Mouse (Mus musculus) liver, embryonic 13.5 days (tissue): ENCODE data around the gene Tmem200b. TPM values are rescaled to one million over a fixed set of nuclear protein-coding genes. Genes with fewer than 3 reads are reported as not detected.

Experiments used
- ATAC-seq: fragments of 200-750 bp; cut with Nextera tagmentation; 2 replicates; pipeline ENCODE4 v1.8.0; 2017; ENCODE audit warnings: low read depth, mild to moderate bottlenecking, moderate number of reproducible peaks, moderate library complexity
- DNase-seq: peaks from one replicate; pipeline ENCODE4 v3.0.0; 2022
- H3K27ac ChIP-seq: fragments of 300-500 bp; sonication (generic); 2 replicates; pipeline ENCODE4 v1.5.1; 2015; ENCODE audit warnings: moderate library complexity, mild to moderate bottlenecking, inconsistent platforms
- H3K27me3 ChIP-seq: fragments of 300-500 bp; sonication (generic); 2 replicates; pipeline ENCODE4 v1.6.1; 2015; ENCODE audit warnings: mild to moderate bottlenecking, inconsistent platforms
- H3K36me3 ChIP-seq: fragments of 300-500 bp; sonication (generic); 2 replicates; pipeline ENCODE4 v1.6.1; 2015; ENCODE audit warnings: mild to moderate bottlenecking, inconsistent platforms
- H3K4me1 ChIP-seq: fragments of 300-500 bp; sonication (generic); replicated peaks from 2 replicates; pipeline ENCODE4 v1.6.1; 2015; ENCODE audit warnings: inconsistent platforms
- H3K4me2 ChIP-seq: fragments of 300-500 bp; sonication (generic); 2 replicates; pipeline ENCODE4 v1.6.1; 2015; ENCODE audit warnings: inconsistent platforms, mild to moderate bottlenecking, moderate library complexity
- H3K4me3 ChIP-seq: fragments of 300-500 bp; sonication (generic); replicated peaks from 2 replicates; pipeline ENCODE4 v1.5.1; 2015; ENCODE audit warnings: mild to moderate bottlenecking, inconsistent platforms
- H3K9ac ChIP-seq: fragments of 300-500 bp; sonication (generic); 2 replicates; pipeline ENCODE4 v1.6.1; 2015; ENCODE audit warnings: mild to moderate bottlenecking, inconsistent platforms
- H3K9me3 ChIP-seq: fragments of 300-500 bp; sonication (generic); replicated peaks from 2 replicates; pipeline ENCODE4 v1.6.1; 2016; ENCODE audit warnings: inconsistent platforms
- WGBS: fragments of 180-500 bp; shearing (Covaris S2); methylation state at CpG from one replicate; pipeline ENCODE4 v1.1.7; 2015; ENCODE audit not compliant: insufficient replicate concordance; 5-methylcytosine and 5-hydroxymethylcytosine counted together
- polyA plus RNA-seq: library from polyadenylated mRNA; unstranded; fragments of >200 nt; fragmentation: Nextera tagmentation; extraction: Ambion mirVana; gene quantifications from 2 replicates; pipeline ENCODE4 v1.2.1, GENCODE M21; 2015

Gene Tmem200b
- polyA plus RNA-seq, 1 experiment from 2014 or later: 0.25 TPM

DNA sequence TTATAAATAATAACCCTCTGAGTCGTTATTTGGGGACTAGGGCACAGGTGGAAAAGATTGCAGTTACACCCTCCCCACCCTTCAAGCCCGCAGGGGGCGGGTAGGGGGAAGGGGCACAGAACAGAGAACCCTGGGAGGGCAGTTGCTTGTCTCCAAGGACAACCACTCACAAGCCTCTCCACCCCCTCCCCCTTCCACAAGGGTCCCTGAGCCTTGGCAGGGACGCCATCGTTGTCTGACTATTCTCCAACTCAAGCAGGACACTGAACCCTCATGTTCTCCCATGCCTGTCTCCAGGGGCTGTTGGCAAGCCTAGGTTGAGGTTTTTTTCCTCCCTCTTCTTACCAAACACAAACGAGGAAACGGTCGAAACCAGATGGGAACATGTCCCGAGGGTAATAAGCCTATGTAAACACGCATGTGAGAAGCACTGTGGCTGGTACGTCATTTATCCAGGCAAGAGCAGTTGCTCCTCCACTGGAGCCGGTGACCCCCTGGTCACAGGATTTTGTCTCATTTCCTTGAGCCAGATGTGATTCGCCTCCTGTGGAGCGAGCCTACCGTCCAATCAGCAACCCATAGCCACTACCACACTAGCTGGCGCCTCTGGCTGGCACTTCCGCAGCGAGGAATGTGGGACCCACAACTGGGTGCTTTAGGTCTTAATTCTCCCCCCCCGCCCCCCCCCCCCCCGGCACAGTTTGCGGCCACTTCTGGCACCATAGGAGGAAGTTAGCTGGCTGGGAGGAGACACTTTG lies 11.2 kb upstream of the Tmem200b start:
- H3K9ac ChIP-seq: no peak overlapping the region
- WGBS: 15% methylated on average over 18 of the region's 21 CpGs
- ATAC-seq (no peak), DNase-seq (no peak)
- peaks cover 7% of the 10 kb centered on the region for H3K36me3 ChIP-seq
- no peak overlapping the region for H3K4me3 ChIP-seq
- peak overlapping the region; percentile 33 for H3K4me2 ChIP-seq
- H3K9me3 ChIP-seq: no peaks in the 10 kb centered on the region; the same call in 1 of the 2 replicates
- peaks cover 57% of the 10 kb centered on the region for H3K27me3 ChIP-seq
- peaks cover 17% of the 10 kb centered on the region for H3K4me1 ChIP-seq
- no peak overlapping the region for H3K27ac ChIP-seq

DNA sequence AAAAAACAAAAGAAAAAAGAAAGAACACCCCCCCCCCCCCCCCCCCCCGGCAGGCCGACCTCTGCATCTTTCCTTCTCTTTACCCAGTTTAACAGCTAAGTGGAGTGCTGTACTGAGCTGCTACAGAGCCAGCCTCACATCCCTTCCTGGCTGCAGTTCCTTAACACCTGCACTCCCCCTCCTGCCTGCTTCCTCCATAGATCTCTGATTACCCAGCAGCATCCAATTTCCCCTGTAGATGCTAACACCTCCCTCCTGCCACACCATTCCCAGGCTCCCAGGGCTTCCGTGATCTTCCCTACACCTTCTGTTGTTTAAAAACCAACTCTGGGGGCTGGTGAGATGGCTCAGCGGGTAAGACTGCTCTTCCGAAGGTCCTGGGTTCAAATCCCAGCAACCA lies 10.1 kb upstream of the Tmem200b start:
- no peak overlapping the region for H3K27ac ChIP-seq
- H3K4me2 ChIP-seq: no peak overlapping the region
- H3K9me3 ChIP-seq: no peaks in the 10 kb centered on the region; the same call in 1 of the 2 replicates
- no peak overlapping the region for H3K9ac ChIP-seq
- 0 out of 2 replicates have a peak, but pooled peaks cover 3% of the 10 kb centered on the region for H3K36me3 ChIP-seq
- DNase-seq (no peak), ATAC-seq (no peak)
- 32% methylated on average over 5 of the region's 5 CpGs for WGBS
- H3K4me1 ChIP-seq: peaks cover 28% of the 10 kb centered on the region
- peaks cover 68% of the 10 kb centered on the region for H3K27me3 ChIP-seq
- no peak overlapping the region for H3K4me3 ChIP-seq

DNA sequence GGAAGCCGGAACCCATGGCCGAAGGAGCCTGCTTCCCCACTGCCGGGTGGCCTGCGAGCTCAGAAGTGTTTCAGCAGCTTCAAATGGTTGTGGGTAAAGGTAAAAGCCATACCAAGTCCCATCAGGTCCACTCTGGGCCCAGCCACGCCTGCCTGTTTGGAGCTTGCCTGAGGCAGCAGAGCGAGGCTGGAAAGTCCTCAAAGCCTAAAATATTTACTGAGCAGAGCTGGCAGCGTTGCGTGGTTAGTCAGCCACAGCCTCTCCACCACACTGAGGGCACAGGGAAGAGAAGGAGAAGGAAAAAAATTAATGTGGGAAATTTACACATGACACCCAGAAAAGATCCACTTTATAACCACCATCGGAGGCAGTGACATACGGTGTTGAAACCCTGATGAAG lies 8.0 kb upstream of the Tmem200b start:
- Histone ChIP-seq H3K4me2 (no peak overlapping the region), H3K36me3 (no peaks in the 10 kb centered on the region), H3K27me3 (peaks cover 88% of the 10 kb centered on the region), H3K9ac (no peak overlapping the region), H3K4me1 (peaks cover 38% of the 10 kb centered on the region), H3K27ac (no peak overlapping the region), H3K9me3 (no peaks in the 10 kb centered on the region), H3K4me3 (no peak overlapping the region)
- ATAC-seq (no peak), DNase-seq (no peak)
- WGBS: 40% methylated on average over 10 of the region's 10 CpGs

DNA sequence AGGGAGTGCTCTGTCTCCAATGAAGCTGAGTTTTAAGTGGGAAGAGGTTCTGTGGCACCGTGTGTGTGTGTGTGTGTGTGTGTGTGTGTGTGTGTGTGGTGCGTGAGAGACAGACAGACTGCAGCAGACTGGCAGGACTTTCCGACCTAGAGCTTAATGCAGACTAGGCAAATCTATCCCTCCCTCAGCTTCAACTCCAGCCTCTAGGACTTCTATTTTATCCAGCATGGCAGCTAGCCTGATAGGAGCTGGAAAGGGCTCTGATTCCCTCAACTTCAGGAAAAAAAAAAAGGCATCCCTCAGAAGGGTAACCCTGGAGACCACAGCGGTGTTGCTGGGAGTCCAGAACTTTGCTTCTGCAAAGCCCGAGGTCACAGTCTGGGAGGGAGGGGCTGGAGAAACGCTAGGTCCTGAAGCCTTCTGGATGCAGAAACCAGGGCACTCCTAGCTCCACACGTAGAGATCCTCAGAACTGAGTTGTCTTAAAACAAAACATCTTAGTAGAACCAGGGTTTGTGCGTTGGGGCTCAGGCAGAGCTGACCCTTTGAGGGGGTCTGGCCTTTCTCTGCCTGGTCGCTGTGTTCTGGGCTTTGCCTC lies 7.4 kb upstream of the Tmem200b start:
- H3K27me3 ChIP-seq: peaks cover 94% of the 10 kb centered on the region
- ATAC-seq (no peak), DNase-seq (no peak)
- peaks cover 44% of the 10 kb centered on the region for H3K4me1 ChIP-seq
- H3K4me2 ChIP-seq: no peak overlapping the region
- no peaks in the 10 kb centered on the region for H3K9me3 ChIP-seq
- no peaks in the 10 kb centered on the region for H3K36me3 ChIP-seq
- WGBS: 17% methylated on average over 9 of the region's 9 CpGs
- no peak overlapping the region for H3K27ac ChIP-seq
- no peak overlapping the region for H3K9ac ChIP-seq
- H3K4me3 ChIP-seq: no peak overlapping the region

DNA sequence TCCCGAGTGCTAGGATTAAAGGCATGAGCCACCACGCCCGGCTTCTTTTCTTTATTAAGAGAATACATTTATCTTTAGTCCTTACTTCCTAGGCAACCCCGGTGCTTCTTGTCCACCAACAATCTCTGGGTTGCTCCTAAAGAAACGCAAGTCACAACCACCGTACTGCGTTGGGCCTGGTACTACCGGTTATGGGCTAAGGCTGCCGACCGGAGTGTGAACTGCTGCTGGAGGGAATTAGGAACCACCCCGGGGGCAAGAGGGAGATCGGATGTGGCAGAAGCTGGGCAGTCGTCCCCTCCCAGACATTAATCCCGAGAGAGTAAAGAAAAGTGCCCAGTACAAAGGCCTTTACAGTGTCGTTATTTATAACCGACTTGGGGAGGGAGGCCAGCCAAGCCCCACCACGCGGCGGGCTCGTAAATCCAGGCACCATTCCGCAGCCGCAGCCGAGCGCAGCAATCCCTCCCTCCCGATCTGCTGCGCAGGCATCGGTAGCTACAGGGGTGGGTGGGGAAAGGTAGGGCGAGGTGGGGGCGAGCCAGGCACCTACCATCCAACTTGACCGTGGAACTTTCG lies 6.6 kb upstream of the Tmem200b start:
- no peaks in the 10 kb centered on the region for H3K9me3 ChIP-seq
- peaks cover 52% of the 10 kb centered on the region for H3K4me1 ChIP-seq
- H3K9ac ChIP-seq: no peak overlapping the region
- WGBS: 5% methylated on average over 31 of the region's 31 CpGs
- peak overlapping the region; percentile 45 for H3K4me2 ChIP-seq
- H3K4me3 ChIP-seq: peak overlapping the region; percentile 6; the same call in 1 of the 2 replicates
- H3K27me3 ChIP-seq: peaks cover 98% of the 10 kb centered on the region
- no peak overlapping the region for H3K27ac ChIP-seq
- H3K36me3 ChIP-seq: no peaks in the 10 kb centered on the region
- ATAC-seq (no peak), DNase-seq (no peak)

DNA sequence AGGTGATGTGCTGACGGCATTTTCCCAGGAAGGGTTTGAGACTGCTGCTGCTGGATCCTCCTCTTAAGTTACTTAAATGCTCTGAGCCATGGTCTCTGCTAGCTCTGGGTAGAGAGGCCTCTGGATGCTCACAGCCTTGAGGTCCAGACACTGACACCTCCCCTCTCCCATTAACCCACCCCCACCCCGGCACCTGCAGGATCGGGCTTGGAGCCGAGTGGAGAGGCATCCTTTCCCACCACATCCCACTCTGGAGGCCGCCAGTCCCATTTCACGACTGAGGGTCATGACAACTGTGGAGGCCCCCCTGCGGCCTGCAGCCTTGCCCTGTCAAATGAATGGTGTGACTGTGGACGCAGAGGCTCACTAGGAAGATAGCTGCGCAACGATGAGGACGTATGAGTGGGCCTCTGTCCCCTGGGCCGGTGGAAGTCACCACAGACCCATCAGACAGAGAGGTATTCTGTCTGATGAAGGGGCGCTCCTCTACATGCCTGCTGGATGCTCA lies 5.7 kb upstream of the Tmem200b start:
- Histone ChIP-seq H3K9me3 (no peaks in the 10 kb centered on the region), H3K27me3 (peaks cover 99% of the 10 kb centered on the region), H3K36me3 (peaks cover 3% of the 10 kb centered on the region; the same call in 1 of the 2 replicates), H3K9ac (no peak overlapping the region), H3K4me3 (0 out of 2 replicates have a peak overlapping the region, but pooled peaks have one; percentile 6), H3K27ac (no peak overlapping the region), H3K4me1 (peaks cover 54% of the 10 kb centered on the region), H3K4me2 (peak overlapping the region; percentile 19; the same call in 1 of the 2 replicates)
- 36% methylated on average over 13 of the region's 13 CpGs for WGBS
- ATAC-seq: peak; percentile 16; the same call in 1 of the 2 replicates
- DNase-seq: no peak

DNA sequence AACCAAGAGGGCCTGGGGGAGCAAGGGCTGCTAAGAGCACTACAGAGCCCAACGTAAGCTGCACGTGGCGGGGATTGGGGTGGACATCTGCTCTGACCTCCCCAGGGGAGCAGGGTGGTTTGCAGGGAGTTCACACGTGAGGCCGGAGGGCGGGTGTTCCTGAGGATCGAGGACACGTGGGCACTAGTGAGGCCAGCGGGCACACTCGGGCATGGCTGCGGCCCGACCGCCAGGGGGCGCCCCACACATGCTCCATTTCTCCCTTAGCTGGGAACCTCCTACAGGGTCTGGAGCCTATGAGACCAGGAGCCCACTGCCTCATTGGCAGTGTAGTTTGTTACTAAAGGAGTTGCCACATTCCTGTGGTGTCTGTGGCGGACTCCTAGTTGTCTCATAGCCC lies 5.1 kb upstream of the Tmem200b start:
- 4% methylated on average over 15 of the region's 15 CpGs for WGBS
- peak overlapping the region; percentile 19; the same call in 1 of the 2 replicates for H3K4me2 ChIP-seq
- peaks cover 5% of the 10 kb centered on the region; the same call in 1 of the 2 replicates for H3K36me3 ChIP-seq
- peak; percentile 27 for ATAC-seq
- DNase-seq: peak; percentile 61
- no peak overlapping the region for H3K9ac ChIP-seq
- H3K27ac ChIP-seq: no peak overlapping the region
- peaks cover 100% of the 10 kb centered on the region for H3K27me3 ChIP-seq
- peaks cover 57% of the 10 kb centered on the region for H3K4me1 ChIP-seq
- no peaks in the 10 kb centered on the region for H3K9me3 ChIP-seq
- no peak overlapping the region; the same call in 1 of the 2 replicates for H3K4me3 ChIP-seq

DNA sequence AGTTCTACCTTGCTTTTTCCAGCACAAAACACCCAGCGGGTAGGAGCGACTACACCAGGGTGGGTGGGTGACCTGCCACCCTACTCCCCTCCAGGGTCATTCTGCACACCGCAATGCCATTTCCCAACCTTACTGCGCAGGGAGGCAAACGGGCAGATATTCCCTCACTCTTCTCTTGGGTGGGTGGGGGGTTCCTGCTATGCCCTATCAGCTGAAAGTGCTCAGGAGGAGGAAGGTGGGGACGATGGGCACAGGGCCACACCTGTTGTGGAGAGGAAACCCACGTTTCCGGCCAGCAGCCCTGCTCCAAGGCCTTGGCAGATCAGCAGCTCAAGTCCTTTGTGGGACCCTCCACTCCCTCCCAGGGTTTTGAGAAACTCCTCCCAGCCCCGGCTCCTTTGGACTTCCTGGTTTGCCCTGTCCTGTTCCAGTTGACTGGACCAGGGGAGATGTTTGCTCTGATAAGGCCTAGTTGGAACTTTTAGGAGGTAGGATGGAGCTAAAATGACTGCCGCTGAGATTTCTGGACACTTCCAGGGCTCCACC lies 4.5 kb upstream of the Tmem200b start:
- Histone ChIP-seq H3K27ac (no peak overlapping the region), H3K4me3 (no peak overlapping the region), H3K27me3 (peaks cover 100% of the 10 kb centered on the region), H3K36me3 (peaks cover 6% of the 10 kb centered on the region), H3K9me3 (no peaks in the 10 kb centered on the region), H3K9ac (no peak overlapping the region), H3K4me2 (no peak overlapping the region), H3K4me1 (peaks cover 63% of the 10 kb centered on the region)
- 55% methylated on average over 10 of the region's 10 CpGs for WGBS
- DNase-seq: no peak
- no peak for ATAC-seq

DNA sequence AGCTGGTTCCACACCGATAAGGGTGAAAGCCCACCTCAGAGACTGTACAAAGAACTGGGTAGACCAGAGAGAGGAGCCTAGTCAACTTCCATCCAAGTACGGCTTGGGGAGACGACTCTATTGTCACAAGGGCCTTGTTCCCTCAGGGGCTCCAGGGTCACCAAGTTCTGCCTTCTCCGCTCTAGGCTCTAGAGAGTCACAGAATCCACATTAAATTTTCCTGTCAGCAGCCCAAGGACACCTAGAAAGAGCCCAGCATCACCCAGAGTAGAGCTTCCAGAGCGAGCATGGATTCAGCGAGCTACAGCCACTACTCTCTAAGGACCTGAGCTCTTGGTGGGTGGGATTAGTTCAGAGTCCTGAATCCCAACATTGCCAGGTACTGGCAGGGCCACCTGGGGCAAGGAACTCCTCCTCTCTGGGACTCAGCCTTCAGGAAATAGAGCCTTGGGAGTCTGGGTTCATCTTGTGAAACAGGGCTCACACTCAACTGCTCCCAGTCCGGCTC lies 3.5 kb upstream of the Tmem200b start:
- Histone ChIP-seq H3K9ac (no peak overlapping the region), H3K36me3 (peaks cover 16% of the 10 kb centered on the region), H3K4me3 (no peak overlapping the region), H3K9me3 (no peaks in the 10 kb centered on the region), H3K27ac (no peak overlapping the region), H3K27me3 (peaks cover 100% of the 10 kb centered on the region), H3K4me1 (peaks cover 70% of the 10 kb centered on the region), H3K4me2 (no peak overlapping the region)
- DNase-seq (no peak), ATAC-seq (no peak)
- 67% methylated on average over 7 of the region's 7 CpGs for WGBS

DNA sequence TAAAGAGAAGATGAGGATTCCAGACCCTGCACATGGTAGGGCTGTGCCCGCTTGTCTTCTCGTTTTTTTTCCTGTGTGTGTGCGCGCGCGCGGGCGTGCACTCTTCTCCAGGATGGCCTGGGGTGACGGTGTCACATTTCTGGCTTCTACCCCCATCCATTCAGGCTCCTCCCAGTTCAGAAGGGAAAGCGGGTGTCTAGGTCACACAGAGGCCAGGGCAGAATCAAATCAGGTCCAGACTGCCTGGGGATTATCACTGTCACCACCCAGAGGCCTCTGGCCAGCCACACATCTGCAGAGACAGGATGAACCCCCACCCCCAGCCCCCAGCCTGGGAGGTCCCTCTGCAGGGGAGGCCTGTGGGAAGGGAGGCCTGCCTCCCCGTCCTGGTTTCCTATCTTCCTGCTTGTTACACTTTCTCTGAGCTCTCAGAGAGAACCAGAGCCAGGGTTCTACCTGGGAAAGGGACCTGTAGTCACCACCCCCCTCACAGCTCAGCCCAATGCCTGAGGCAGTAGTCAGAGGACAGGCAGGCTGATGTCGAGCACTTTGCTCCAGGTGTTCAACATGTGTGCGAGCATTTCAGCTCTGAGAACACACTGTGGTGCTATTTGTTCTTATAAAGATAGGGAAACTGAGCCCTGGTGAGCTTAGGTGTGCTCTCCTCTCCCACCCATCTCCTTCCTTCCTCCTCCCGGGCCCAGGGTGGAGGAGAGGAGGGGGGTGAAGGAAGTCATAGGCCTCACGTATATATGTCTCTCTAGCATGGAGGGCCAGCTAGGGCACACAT lies 2.7 kb upstream of the Tmem200b start:
- H3K36me3 ChIP-seq: peaks cover 24% of the 10 kb centered on the region
- no peak overlapping the region for H3K9ac ChIP-seq
- WGBS: 15% methylated on average over 15 of the region's 15 CpGs
- no peaks in the 10 kb centered on the region for H3K9me3 ChIP-seq
- H3K4me1 ChIP-seq: peaks cover 70% of the 10 kb centered on the region
- DNase-seq: no peak
- no peak overlapping the region for H3K27ac ChIP-seq
- peaks cover 100% of the 10 kb centered on the region for H3K27me3 ChIP-seq
- H3K4me2 ChIP-seq: peak overlapping the region; percentile 71
- 0 out of 2 replicates have a peak, but pooled peaks have one; percentile 16 for ATAC-seq
- H3K4me3 ChIP-seq: no peak overlapping the region
